Mouse (Mus musculus): ENCODE results near the gene Nlgn1. TPM values are rescaled to one million over a fixed set of nuclear protein-coding genes. Genes with fewer than 3 reads are reported as not detected.

Nlgn1 gene
- 100 to 1,000 TPM in 1 of 2 experiments, 10 to 100 TPM in 1; 95.1 to 107 TPM for total RNA-seq (2021)

GRCm38 (mm10) chr3:26332400-26333238 lies at the start of gene Nlgn1:
Gene Nlgn1 (minus strand): TSS chr3:26332460.
- no peak for DNase-seq (ENCODE audit: extremely low spot score in 1 of 2, low spot score in 1 of 2)

- DNase-seq (ENCODE audit: extremely low spot score in 1 of 2, low spot score in 1 of 2), result no peak
These were observed 46.0 kb upstream of the Nlgn1 start for GRCm38 (mm10) chr3:26378272-26378671.

- no peak for DNase-seq (ENCODE audit: extremely low spot score in 1 of 2, low spot score in 1 of 2)
These were observed 22.8 kb upstream of the Nlgn1 start for GRCm38 (mm10) chr3:26355082-26355481.

GRCm38 (mm10) chr3:26354483-26355030 lies 22.3 kb upstream of the Nlgn1 start:
- DNase-seq (ENCODE audit: extremely low spot score in 1 of 2, low spot score in 1 of 2), result peak in 1 of 2 experiments; percentile 8

- DNase-seq (ENCODE audit: extremely low spot score in 1 of 2, low spot score in 1 of 2), result no peak
These were observed 5.2 kb upstream of the Nlgn1 start for GRCm38 (mm10) chr3:26337495-26337894.

- peak; percentile 41 to 44 for DNase-seq (ENCODE audit: extremely low spot score in 1 of 2, low spot score in 1 of 2)
These were observed 1.1 kb upstream of the Nlgn1 start for GRCm38 (mm10) chr3:26333239-26333811.

- peak; percentile 58 to 63 for DNase-seq (ENCODE audit: extremely low spot score in 1 of 2, low spot score in 1 of 2)
These were observed 841 bp downstream of the Nlgn1 start for GRCm38 (mm10) chr3:26331177-26332061.

- DNase-seq (ENCODE audit: extremely low spot score in 1 of 2, low spot score in 1 of 2), result no peak
These were observed 1.4 kb downstream of the Nlgn1 start for GRCm38 (mm10) chr3:26330863-26331176.

GRCm38 (mm10) chr3:26330019-26330418 lies 2.2 kb downstream of the Nlgn1 start:
- no peak for DNase-seq (ENCODE audit: extremely low spot score in 1 of 2, low spot score in 1 of 2)

- no peak for DNase-seq (ENCODE audit: extremely low spot score in 1 of 2, low spot score in 1 of 2)
These were observed 7.8 kb downstream of the Nlgn1 start for GRCm38 (mm10) chr3:26324510-26324909.

GRCm38 (mm10) chr3:26317397-26317796 lies 14.9 kb downstream of the Nlgn1 start:
- no peak for DNase-seq (ENCODE audit: extremely low spot score in 1 of 2, low spot score in 1 of 2)

- DNase-seq (ENCODE audit: extremely low spot score in 1 of 2, low spot score in 1 of 2), result no peak
These were observed 34.4 kb downstream of the Nlgn1 start for GRCm38 (mm10) chr3:26297869-26298268.

- DNase-seq (ENCODE audit: extremely low spot score in 1 of 2, low spot score in 1 of 2), result no peak
These were observed 61.1 kb downstream of the Nlgn1 start for GRCm38 (mm10) chr3:26270894-26271795.

GRCm38 (mm10) chr3:26246564-26246963 lies 85.7 kb downstream of the Nlgn1 start:
- DNase-seq (ENCODE audit: extremely low spot score in 1 of 2, low spot score in 1 of 2), result no peak

GRCm38 (mm10) chr3:26243274-26243673 lies 89.0 kb downstream of the Nlgn1 start:
- DNase-seq (ENCODE audit: extremely low spot score in 1 of 2, low spot score in 1 of 2), result no peak

- DNase-seq (ENCODE audit: extremely low spot score in 1 of 2, low spot score in 1 of 2), result no peak
These were observed 102.3 kb downstream of the Nlgn1 start for GRCm38 (mm10) chr3:26230006-26230405.

GRCm38 (mm10) chr3:26228827-26229226 lies 103.4 kb downstream of the Nlgn1 start:
- no peak for DNase-seq (ENCODE audit: extremely low spot score in 1 of 2, low spot score in 1 of 2)

- DNase-seq (ENCODE audit: extremely low spot score in 1 of 2, low spot score in 1 of 2), result no peak
These were observed 104.0 kb downstream of the Nlgn1 start for GRCm38 (mm10) chr3:26228172-26228781.

GRCm38 (mm10) chr3:26223500-26223899 lies 108.8 kb downstream of the Nlgn1 start:
- DNase-seq (ENCODE audit: extremely low spot score in 1 of 2, low spot score in 1 of 2), result no peak

Data from layer of hippocampus, postnatal 25 days (tissue).